ENCODE assay signal across 12 mouse cellular contexts in the genomic region with DNA sequence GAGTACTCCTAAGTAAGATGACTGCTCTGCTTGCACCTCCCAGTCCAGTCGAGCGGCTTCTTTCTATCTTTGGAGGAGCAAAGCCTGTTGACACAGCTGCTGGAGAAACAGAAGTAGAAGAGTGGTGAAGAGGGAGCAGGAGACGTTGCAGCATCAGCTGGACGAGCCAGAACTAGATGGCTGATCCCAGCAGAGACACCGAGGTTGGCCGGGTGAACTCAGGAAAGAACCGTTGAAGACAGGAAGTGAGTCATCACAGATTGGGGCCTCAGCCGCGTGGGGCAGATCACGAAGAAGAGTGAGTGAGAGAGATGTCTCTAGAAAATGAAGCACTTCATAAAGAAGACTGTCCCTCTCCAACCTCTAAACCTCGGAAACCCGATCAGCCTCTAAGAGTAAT. TPM values are rescaled to one million over a fixed set of nuclear protein-coding genes. Genes with fewer than 3 reads are reported as not detected.
DNase-seq lines count a peak whose midpoint lies in the region; ATAC-seq lines count a peak whose summit lies in the region.
"Had no signal": no experiment of that assay in that cellular context is flagged by ENCODE, and none has a peak within 500 bp of the region (broad histone marks: within the 10 kb centered on the region; RNA-seq: fewer than 3 reads in every experiment).

No protein-coding gene starts in this region.

- intact Hi-C loops in heart, postnatal 25 days (cut with DNase I) = no loop called here

- no peak overlapping the region for H3K9ac ChIP-seq in heart, embryonic 12.5 days
- no peak overlapping the region for H3K9ac ChIP-seq in heart, embryonic 16.5 days (ENCODE audit: low read length)
- H3K9ac ChIP-seq in midbrain, embryonic 11.5 days (ENCODE audit: low read length) = no peak overlapping the region
- H3K9ac ChIP-seq: embryonic facial prominence, embryonic 13.5 days had no signal

- no peaks in the 10 kb centered on the region for H3K9me3 ChIP-seq in heart, embryonic 12.5 days (replicated peaks)
- H3K9me3 ChIP-seq in heart, embryonic 16.5 days (replicated peaks; ENCODE audit: control insufficient read depth, low read length) = no peaks in the 10 kb centered on the region
- H3K9me3 ChIP-seq in midbrain, embryonic 11.5 days (ENCODE audit: control insufficient read depth, low read length) = no peaks in the 10 kb centered on the region
- H3K9me3 ChIP-seq: embryonic facial prominence, embryonic 13.5 days had no signal

- no peak for ATAC-seq in heart, embryonic 12.5 days (ENCODE audit: insufficient number of reproducible peaks, low FRiP score)
- peak; percentile 56 for ATAC-seq in heart, embryonic 16.5 days (replicated peaks; ENCODE audit: extremely low read depth, insufficient read depth, low FRiP score)
- ATAC-seq in midbrain, embryonic 11.5 days (ENCODE audit: low FRiP score) = no peak
- ATAC-seq in erythroid progenitor cell, adult 5-6 weeks (replicated peaks; ENCODE audit: low FRiP score, poor library complexity, severe bottlenecking) = no peak

- 20% methylated on average over 12 of the region's 12 CpGs for WGBS in heart, embryonic 12.5 days
- WGBS in heart, embryonic 16.5 days = 17% methylated on average over 12 of the region's 12 CpGs
- WGBS in midbrain, embryonic 11.5 days = 83% methylated on average over 12 of the region's 12 CpGs

- peaks cover 45% of the 10 kb centered on the region for H3K4me1 ChIP-seq in heart, embryonic 12.5 days (replicated peaks)
- peaks cover 11% of the 10 kb centered on the region; the same call in 1 of the 2 replicates for H3K4me1 ChIP-seq in heart, embryonic 16.5 days (ENCODE audit: control insufficient read depth, insufficient read depth, low read length)
- H3K4me1 ChIP-seq in midbrain, embryonic 11.5 days (ENCODE audit: control insufficient read depth, insufficient read depth, low read length) = peaks cover 2% of the 10 kb centered on the region; the same call in 1 of the 2 replicates

- DNase-seq in heart, postnatal 25 days (ENCODE audit: low spot score) = no peak
- peak; percentile 40 for DNase-seq in CD4-positive helper T cell, adult 2 months (ENCODE audit: low read depth, low spot score)
- DNase-seq in splenic B cell, adult 2 months (ENCODE audit: low read depth, low spot score) = peak; percentile 6
- no peak for DNase-seq in midbrain, embryonic 11.5 days (ENCODE audit: low spot score, missing footprints)
- no peak for DNase-seq in embryo, embryonic 10 days (ENCODE audit: low spot score)
- DNase-seq: gastrocnemius, postnatal 36 days; kidney, adult 9 months had no signal

- no peaks in the 10 kb centered on the region for H3K27me3 ChIP-seq in heart, embryonic 12.5 days (replicated peaks)
- no peaks in the 10 kb centered on the region for H3K27me3 ChIP-seq in heart, embryonic 16.5 days (ENCODE audit: control insufficient read depth, insufficient read depth, low read length)
- H3K27me3 ChIP-seq in splenic B cell, adult 2 months (ENCODE audit: control insufficient read depth, insufficient read depth, low read length, poor library complexity, severe bottlenecking) = no peaks in the 10 kb centered on the region
- H3K27me3 ChIP-seq in midbrain, embryonic 11.5 days (ENCODE audit: control insufficient read depth, insufficient read depth, low read length) = no peaks in the 10 kb centered on the region
- H3K27me3 ChIP-seq: embryonic facial prominence, embryonic 13.5 days had no signal

- no peak overlapping the region for H3K4me3 ChIP-seq in heart, embryonic 12.5 days
- no peak overlapping the region for H3K4me3 ChIP-seq in heart, embryonic 16.5 days (ENCODE audit: low read length)
- H3K4me3 ChIP-seq in midbrain, embryonic 11.5 days (ENCODE audit: low read depth, low read length) = no peak overlapping the region
- H3K4me3 ChIP-seq: embryonic facial prominence, embryonic 13.5 days had no signal

- no peaks in the 10 kb centered on the region for H3K36me3 ChIP-seq in heart, embryonic 12.5 days
- no peaks in the 10 kb centered on the region for H3K36me3 ChIP-seq in heart, embryonic 16.5 days (ENCODE audit: control insufficient read depth, insufficient read depth)
- no peaks in the 10 kb centered on the region for H3K36me3 ChIP-seq in splenic B cell, adult 2 months (ENCODE audit: control insufficient read depth, insufficient read depth, low read length, poor library complexity, severe bottlenecking)
- no peaks in the 10 kb centered on the region for H3K36me3 ChIP-seq in midbrain, embryonic 11.5 days (ENCODE audit: control insufficient read depth, insufficient read depth, low read length)
- H3K36me3 ChIP-seq: embryonic facial prominence, embryonic 13.5 days had no signal

- no peak overlapping the region for H3K27ac ChIP-seq in heart, embryonic 12.5 days (ENCODE audit: poor library complexity, severe bottlenecking)
- H3K27ac ChIP-seq in heart, embryonic 16.5 days (ENCODE audit: low read length) = no peak overlapping the region
- no peak overlapping the region for H3K27ac ChIP-seq in midbrain, embryonic 11.5 days (ENCODE audit: low read depth, low read length)
- H3K27ac ChIP-seq: embryonic facial prominence, embryonic 13.5 days had no signal

- 0 out of 2 replicates have a peak overlapping the region, but pooled peaks have one; percentile 4 for H3K4me2 ChIP-seq in heart, embryonic 12.5 days
- H3K4me2 ChIP-seq in heart, embryonic 16.5 days (ENCODE audit: low read depth, low read length) = no peak overlapping the region
- H3K4me2 ChIP-seq in midbrain, embryonic 11.5 days = no peak overlapping the region
- H3K4me2 ChIP-seq: embryonic facial prominence, embryonic 13.5 days had no signal

RNA-seq across cellular contexts. Expression of a gene that starts 18.5 kb away (rescaled TPM):
- polyA plus RNA-seq in heart, embryonic 12.5 days (2016; fragmentation: Nextera tagmentation; extraction: Ambion mirVana) = 31.8 and 32.7 TPM in 2 replicates
- total RNA-seq in heart, postnatal 25 days (2021) = 1 to 10 TPM; 1.3 to 1.4 TPM
- polyA plus RNA-seq in heart, embryonic 16.5 days (2015; fragmentation: Nextera tagmentation; extraction: Ambion mirVana) = 9.1 and 12.2 TPM in 2 replicates
- 11.2 and 12.0 TPM in 2 replicates for polyA plus RNA-seq in midbrain, embryonic 11.5 days (2014; fragmentation: Nextera tagmentation; extraction: Ambion mirVana)
- not detected in 2 replicates for total RNA-seq in erythroid progenitor cell, adult 5-6 weeks (2015; ENCODE audit: low replicate concordance)
- total RNA-seq in erythroid progenitor cell, adult 5-6 weeks (2017; ENCODE audit: low replicate concordance) = not detected in 2 replicates
- total RNA-seq: megakaryocyte-erythroid progenitor cell, adult 5-6 weeks had no signal

RNA-seq across cellular contexts. Expression of a gene that starts 45.8 kb away (rescaled TPM):
- polyA plus RNA-seq in heart, embryonic 12.5 days (2016; fragmentation: Nextera tagmentation; extraction: Ambion mirVana) = 29.3 and 33.0 TPM in 2 replicates
- 10 to 100 TPM; 42.6 to 45.8 TPM for total RNA-seq in heart, postnatal 25 days (2021)
- 34.5 and 36.0 TPM in 2 replicates for polyA plus RNA-seq in heart, embryonic 16.5 days (2015; fragmentation: Nextera tagmentation; extraction: Ambion mirVana)
- 33.3 and 33.7 TPM in 2 replicates for polyA plus RNA-seq in midbrain, embryonic 11.5 days (2014; fragmentation: Nextera tagmentation; extraction: Ambion mirVana)
- total RNA-seq in erythroid progenitor cell, adult 5-6 weeks (2015; ENCODE audit: low replicate concordance) = 17.2 and 20.9 TPM in 2 replicates
- 8.1 and 11.9 TPM in 2 replicates for total RNA-seq in erythroid progenitor cell, adult 5-6 weeks (2017; ENCODE audit: low replicate concordance)

Comparison
In these comparisons a context has a peak if more than half of its experiments do, and no peak if none do; other contexts are left out.
1. DNase-seq: peak in CD4-positive helper T cell, adult 2 months (single experiment) and splenic B cell, adult 2 months (single experiment); none in heart, postnatal 25 days (single experiment), midbrain, embryonic 11.5 days (single experiment) and embryo, embryonic 10 days (single experiment).